Mouse (Mus musculus): ENCODE results near the gene Eif4e3.

The Eif4e3 gene

GRCm38 (mm10) chr6:99625306-99625705 is 41.3 kb downstream of the Eif4e3 start:
- DNase-seq (ENCODE audit: low read depth, low spot score) = no peak

DNA sequence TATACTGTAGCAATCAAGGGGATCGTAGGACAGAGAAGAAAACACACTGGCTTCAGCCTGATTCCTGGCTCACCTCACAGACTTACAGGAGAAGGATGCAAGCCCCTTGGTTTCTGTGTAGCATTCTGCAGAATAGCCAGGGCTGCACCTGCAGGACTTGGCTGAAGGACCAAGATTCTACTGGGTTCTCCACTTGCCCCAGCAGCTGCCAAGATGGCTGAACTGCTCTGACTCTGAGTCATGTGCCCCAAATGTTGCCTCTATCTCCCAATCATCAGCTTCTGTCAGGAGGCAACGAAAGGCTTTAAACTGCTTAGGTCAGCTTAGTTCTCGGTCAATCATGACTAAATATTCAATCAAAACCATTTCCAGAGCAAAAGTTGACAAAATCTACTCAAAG is 42.0 kb downstream of the Eif4e3 start:
- DNase-seq (ENCODE audit: low read depth, low spot score) = no peak

- DNase-seq (ENCODE audit: low read depth, low spot score) = peak; percentile 60
These were observed 42.9 kb downstream of the Eif4e3 start for GRCm38 (mm10) chr6:99623641-99624040.

DNA sequence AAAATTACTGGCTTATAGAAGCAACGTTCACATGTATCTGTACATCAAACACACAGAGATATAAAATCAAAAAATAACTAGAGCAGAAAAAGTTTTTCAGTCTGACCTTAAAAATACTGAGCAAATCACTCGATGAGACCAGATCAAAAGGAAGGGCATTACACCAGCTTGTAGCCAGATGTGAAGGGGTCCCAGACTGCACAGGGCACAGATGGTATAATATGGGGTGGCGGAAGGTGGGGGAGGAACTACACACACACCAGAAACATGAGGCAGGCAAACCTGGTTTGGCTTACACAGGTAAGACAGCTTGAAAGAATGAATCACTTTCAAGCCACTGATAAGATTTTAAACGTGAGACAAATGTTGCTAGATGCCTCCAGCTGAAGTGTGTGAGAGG is 45.4 kb downstream of the Eif4e3 start:
- DNase-seq (ENCODE audit: low read depth, low spot score) = no peak

GRCm38 (mm10) chr6:99620471-99620870 is 46.1 kb downstream of the Eif4e3 start:
- no peak for DNase-seq (ENCODE audit: low read depth, low spot score)

GRCm38 (mm10) chr6:99619964-99620363 is 46.6 kb downstream of the Eif4e3 start:
- DNase-seq (ENCODE audit: low read depth, low spot score) = no peak

DNA sequence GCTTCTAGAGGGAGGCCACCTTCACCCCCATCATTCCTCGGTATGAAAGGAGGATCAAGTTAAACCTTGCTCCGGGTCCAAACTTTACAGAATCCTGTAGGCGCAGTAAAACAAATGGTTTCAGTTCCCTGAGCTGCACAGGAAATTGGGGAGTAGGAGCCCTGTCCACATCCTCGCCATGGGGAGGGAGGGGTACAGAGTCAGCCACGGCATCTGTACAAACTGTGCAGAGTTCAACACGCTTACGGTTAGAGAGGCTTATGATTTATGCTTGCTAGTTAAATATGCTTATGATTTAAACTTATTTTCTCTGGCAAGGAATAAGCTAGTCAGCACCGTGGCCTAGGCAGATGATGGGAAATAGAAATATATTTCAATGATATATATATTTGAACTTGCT is 47.1 kb downstream of the Eif4e3 start:
- DNase-seq (ENCODE audit: low read depth, low spot score) = no peak

DNA sequence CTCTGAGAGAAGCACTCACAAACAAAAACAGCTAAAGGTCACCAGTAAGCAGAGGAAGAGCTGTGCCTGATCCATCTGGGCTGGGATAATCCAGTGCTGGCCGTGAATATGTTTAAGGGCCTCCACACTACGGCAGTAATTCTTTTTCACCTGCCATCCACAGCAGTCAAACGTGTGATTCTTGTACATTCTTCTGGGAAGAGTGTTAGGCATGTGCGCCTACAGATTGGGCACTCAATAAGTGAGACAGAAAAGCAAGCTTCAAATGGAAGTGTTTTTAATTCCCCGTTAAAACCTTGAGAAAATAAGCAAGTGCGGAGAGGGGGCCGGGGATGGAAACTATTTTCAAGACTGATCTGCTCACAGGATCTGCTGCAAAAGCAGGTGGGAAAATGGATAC is 48.7 kb downstream of the Eif4e3 start:
- no peak for DNase-seq (ENCODE audit: low read depth, low spot score)

- DNase-seq (ENCODE audit: low read depth, low spot score) = peak; percentile 31
These were observed 49.2 kb downstream of the Eif4e3 start for GRCm38 (mm10) chr6:99617415-99617814.

- peak; percentile 93 for DNase-seq (ENCODE audit: low read depth, low spot score)
These were observed 51.3 kb downstream of the Eif4e3 start for GRCm38 (mm10) chr6:99615272-99615751.

- no peak for DNase-seq (ENCODE audit: low read depth, low spot score)
These were observed 51.9 kb downstream of the Eif4e3 start for GRCm38 (mm10) chr6:99614566-99615271.

DNA sequence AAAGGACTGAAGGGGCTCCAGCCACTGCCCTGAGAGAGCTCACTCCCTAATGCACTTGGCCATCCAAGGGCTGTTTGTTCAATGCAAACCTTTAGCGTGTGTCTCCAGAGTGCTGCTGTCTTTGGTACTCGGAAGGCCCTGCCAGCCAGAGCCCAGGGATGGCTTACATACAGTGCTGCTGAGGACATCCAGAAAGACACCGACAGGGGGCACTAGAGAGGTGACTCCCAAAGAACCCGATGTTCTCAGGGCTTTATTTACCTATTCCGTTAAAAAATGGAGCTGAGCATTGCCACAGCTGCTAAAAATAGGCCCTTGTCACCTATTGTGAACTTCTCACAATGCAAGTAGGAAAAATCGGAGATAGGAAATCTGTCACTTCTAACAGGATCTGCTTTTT is 54.7 kb downstream of the Eif4e3 start:
- peak; percentile 42 for DNase-seq (ENCODE audit: low read depth, low spot score)

DNA sequence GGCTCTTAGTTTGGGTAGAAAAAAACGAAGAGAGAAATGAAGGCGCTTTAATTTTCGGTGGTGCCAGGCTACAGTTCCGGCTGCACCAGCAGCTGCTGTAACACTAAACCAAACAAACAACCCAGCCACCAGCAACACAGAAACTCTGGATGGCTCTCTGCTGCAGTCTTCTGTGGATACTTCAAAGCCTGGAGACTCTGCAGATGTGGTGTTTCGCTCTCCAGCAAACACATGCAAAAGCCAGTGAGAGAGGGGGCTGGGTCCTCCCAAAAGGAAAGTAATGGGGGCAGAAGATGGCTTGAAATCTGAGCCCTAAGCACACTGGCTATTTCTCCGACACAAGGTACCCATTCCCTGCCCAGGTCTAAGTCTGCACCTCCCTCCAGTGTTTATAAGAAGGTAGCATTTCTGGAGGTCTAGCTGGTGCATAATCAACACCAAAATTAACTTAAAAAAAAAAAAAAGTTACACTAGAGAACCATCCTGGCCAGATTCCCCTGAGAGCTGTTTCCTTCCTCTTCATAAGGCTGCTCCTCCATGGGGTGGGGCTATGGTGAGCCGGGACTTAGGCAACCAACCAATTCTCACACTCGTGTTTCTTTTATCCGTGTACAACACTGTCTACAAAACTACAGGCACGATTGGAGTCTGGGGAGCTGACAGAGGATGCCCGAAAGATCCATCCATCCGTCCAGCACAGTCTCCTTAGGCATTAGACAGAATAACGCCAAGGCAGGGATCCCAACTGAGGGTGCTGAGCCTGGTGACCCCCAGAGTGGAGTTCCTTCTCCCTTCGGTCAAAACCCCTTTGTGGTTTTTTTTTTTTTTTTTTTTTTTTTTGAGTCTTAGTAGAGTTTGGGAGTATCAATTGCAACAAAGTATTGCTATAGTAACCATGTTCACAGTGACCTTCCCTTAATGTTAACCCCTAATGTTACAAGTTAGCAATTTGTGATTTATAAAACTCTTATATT is 55.8 kb downstream of the Eif4e3 start:
- no peak for DNase-seq (ENCODE audit: low read depth, low spot score)

DNA sequence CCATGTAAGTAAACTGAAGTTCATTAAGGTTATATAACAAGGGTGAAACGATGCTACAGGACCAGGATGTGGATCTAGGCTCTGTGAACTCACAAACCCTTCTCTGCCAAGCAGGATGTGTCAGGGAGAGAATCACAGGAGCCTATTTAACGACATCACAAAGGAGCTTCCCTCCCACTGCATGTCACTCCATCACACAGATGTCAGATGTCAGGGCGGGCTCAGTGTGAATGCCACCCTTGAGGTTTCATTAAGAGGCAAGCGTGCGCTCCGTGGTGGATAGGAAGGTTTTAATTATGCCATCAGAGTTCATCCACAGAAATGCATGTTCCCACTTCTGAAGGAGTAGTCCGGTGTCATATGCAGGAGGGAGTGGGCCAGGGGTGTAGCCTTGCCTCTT is 60.5 kb downstream of the Eif4e3 start:
- DNase-seq (ENCODE audit: low read depth, low spot score) = no peak

- no peak for DNase-seq (ENCODE audit: low read depth, low spot score)
These were observed 61.8 kb downstream of the Eif4e3 start for GRCm38 (mm10) chr6:99604758-99605157.

- DNase-seq (ENCODE audit: low read depth, low spot score) = no peak
These were observed 64.1 kb downstream of the Eif4e3 start for GRCm38 (mm10) chr6:99602434-99602833.

GRCm38 (mm10) chr6:99600886-99601285 is 65.7 kb downstream of the Eif4e3 start:
- no peak for DNase-seq (ENCODE audit: low read depth, low spot score)

- DNase-seq (ENCODE audit: low read depth, low spot score) = peak; percentile 48
These were observed 66.3 kb downstream of the Eif4e3 start for GRCm38 (mm10) chr6:99600168-99600793.

DNA sequence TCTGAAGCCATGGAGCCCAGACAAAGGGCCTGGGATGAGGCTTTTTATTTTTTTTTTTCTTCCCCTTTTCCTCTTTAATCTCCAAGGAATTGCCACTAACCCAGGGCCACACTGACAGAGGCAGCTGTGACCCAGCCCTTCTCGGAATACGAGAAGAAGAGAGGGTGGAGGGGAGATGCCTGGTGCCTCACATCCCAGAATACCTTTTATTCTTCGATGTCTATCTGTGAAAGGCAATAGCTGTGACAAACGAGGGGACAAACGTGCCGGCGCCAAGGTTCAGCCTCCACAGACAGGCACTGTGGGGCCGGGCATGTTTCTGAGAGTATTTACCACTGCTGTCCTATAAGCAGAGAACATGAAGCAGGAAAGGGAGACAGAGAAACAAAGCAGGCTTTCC is 66.9 kb downstream of the Eif4e3 start:
- DNase-seq (ENCODE audit: low read depth, low spot score) = no peak

- DNase-seq (ENCODE audit: low read depth, low spot score) = no peak
These were observed 67.3 kb downstream of the Eif4e3 start for GRCm38 (mm10) chr6:99599229-99599628.

- no peak for DNase-seq (ENCODE audit: low read depth, low spot score)
These were observed 89.5 kb downstream of the Eif4e3 start for GRCm38 (mm10) chr6:99577040-99577439.

- no peak for DNase-seq (ENCODE audit: low read depth, low spot score)
These were observed 90.9 kb downstream of the Eif4e3 start for GRCm38 (mm10) chr6:99575633-99576032.
